Mouse (Mus musculus): ENCODE measurements around the gene Dusp8. TPM values are rescaled to one million over a fixed set of nuclear protein-coding genes. Genes with fewer than 3 reads are reported as not detected.

The Dusp8 gene
- polyA plus RNA-seq, 1 experiment: 6.7 TPM

GRCm38 (mm10) chr7:142092991-142093390 is 2.7 kb downstream of the Dusp8 start:
- H3K4me1 ChIP-seq (ENCODE audit: control insufficient read depth, insufficient read depth, insufficient read length, low read length): peaks cover 3% of the 10 kb centered on the region; the same call in 1 of the 2 replicates
- H3K27ac ChIP-seq (replicated peaks; ENCODE audit: low read depth, low read length): no peak overlapping the region
- peak overlapping the region; percentile 77; the same call in 1 of the 2 replicates for H3K4me3 ChIP-seq (ENCODE audit: insufficient read depth, low read depth, low read length)

DNA sequence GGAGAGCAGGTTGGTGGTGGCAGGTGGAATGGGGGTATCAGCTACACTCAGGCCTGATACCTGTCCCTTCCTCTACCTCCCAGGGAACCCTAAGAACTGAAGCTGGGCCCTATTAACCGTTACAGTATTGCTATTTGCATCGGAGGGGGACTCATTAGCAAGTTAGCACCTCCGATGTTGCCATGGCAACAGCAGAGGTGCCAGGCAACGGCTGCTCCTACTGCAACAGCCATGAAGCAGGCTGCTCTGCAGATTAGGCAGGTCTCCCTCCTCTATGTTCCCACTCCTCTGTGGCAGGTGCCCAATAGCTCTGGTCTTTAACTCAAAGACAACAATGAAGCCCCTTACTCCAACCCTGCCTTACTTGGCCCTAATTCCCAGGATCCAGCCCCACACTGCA is 3.8 kb downstream of the Dusp8 start:
- Histone ChIP-seq H3K4me1 (ENCODE audit: control insufficient read depth, insufficient read depth, insufficient read length, low read length) (peaks cover 3% of the 10 kb centered on the region; the same call in 1 of the 2 replicates), H3K4me3 (ENCODE audit: insufficient read depth, low read depth, low read length) (no peak overlapping the region), H3K27ac (replicated peaks; ENCODE audit: low read depth, low read length) (no peak overlapping the region)

DNA sequence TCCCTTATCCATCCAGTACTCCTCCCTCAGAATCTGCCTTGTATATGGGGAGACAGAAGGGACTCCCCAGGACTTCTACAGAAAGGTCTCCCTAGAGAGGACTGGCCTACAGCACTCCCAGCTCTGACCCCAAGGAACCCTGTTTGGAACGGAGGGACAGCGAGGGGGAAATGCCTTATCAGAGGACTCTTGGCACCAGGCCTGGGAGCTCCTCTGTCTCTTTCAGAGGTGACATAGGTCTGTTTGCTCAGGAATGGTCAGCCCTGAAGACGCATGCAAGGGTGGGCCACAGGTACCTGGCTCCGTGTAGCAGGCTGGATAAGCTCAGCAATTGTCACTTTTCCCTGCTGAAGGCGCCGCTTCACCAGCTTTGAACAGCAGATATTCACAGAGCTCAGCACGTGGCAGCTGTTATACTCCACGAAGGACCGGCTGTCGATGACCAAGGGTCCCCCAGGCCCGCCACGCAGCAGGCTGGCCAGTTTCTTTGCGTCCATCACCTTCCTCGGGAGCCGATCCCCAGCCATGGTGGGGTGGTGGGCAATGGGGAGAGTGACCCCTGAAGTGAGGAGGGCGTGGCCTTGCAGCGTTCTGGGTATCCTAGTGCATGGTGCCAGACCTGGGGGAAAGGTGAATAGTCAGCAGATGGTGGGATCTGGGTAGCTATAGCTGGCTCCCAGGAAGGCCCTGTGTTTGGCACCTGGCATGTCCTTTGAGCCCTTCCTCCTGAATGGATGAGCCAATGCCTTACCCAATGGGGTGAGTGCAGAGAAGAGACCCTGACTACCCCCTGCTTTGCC is 5.8 kb downstream of the Dusp8 start:
- H3K4me3 ChIP-seq (ENCODE audit: insufficient read depth, low read depth, low read length): no peak overlapping the region
- H3K4me1 ChIP-seq (ENCODE audit: control insufficient read depth, insufficient read depth, insufficient read length, low read length): peaks cover 3% of the 10 kb centered on the region; the same call in 1 of the 2 replicates
- H3K27ac ChIP-seq (replicated peaks; ENCODE audit: low read depth, low read length): no peak overlapping the region

DNA sequence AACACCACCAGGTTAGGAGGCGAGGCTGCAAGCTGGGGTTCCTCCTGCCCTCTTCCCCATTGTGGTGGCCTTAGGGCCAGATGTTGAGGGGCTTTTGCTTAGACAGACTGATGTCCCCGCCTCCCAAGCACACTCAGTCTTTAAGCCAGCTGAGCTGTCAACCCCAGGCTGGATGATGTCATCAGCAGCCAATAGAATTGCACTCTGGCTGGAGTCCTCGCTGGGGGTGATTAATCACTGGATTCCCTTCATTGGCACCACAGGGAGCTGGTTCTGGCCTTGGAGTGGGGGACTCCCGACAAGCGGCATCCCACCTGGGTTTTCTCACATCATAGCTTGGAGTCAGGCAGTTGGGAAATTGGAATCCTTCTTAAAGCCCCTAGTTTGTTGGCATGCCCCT is 6.8 kb downstream of the Dusp8 start:
- Histone ChIP-seq H3K4me1 (ENCODE audit: control insufficient read depth, insufficient read depth, insufficient read length, low read length) (peaks cover 9% of the 10 kb centered on the region), H3K4me3 (ENCODE audit: insufficient read depth, low read depth, low read length) (no peak overlapping the region), H3K27ac (replicated peaks; ENCODE audit: low read depth, low read length) (no peak overlapping the region)

DNA sequence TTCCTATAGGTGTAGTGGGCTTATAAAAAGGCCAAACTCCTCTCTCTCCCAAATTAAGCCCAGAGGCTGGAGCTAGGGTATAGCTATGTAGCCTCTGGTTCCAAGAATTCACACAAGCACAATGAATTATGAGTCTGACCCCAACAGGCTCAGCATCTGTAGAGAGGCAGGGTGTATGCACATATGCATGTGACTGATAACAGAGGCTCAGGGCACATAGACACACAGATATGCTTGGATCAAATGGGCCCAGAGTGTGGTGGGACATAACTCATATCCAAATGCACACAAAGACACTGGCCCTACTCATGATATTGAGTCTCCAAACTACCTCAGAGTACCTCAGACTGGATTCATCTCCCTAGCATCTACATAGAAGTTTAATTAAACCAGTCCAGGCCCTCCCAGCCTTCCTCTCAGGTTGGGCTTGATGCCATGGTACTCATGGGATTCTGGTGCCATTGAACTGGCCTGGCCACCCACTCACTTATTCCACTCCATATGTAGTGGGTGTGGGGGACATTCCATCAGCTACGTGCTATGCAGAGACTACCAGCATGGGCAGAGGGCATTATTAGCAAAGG is 8.5 kb downstream of the Dusp8 start:
- H3K27ac ChIP-seq (replicated peaks; ENCODE audit: low read depth, low read length): no peak overlapping the region
- no peak overlapping the region for H3K4me3 ChIP-seq (ENCODE audit: insufficient read depth, low read depth, low read length)
- peaks cover 6% of the 10 kb centered on the region for H3K4me1 ChIP-seq (ENCODE audit: control insufficient read depth, insufficient read depth, insufficient read length, low read length)

DNA sequence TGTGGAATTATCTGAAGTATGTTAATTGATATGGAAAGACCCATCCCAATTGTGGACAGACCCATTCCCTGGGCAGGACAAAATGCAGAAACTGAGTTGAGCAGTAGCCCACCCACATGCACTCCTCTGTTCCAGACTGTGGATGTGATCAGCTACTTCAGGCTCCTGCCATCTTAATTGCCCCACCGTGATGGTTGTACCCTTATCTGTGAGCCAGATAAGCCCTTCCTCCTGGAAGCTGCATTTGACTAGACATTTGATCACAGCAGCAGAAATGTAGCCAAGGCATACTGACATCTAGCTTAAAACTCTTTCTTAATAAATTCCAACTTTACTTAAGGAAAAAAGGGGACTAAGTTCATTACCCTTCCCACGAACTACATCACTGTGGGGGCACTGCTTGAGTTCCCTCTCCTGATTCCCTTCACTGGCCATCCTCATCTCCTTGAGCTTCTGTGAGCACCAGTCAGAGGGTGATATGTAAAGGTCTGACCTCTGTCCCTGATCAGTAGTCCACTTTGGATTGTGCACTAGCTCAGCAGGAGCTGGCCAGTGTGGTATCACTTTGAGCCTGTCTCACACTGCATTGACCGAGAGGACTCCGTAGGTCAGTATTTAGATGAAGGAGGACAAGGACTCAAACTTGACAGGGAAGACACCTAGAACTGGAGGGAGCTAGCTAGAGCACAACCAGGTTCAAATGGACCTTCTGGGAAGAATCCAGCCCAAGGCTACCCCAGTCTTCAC is 9.3 kb downstream of the Dusp8 start:
- peaks cover 6% of the 10 kb centered on the region for H3K4me1 ChIP-seq (ENCODE audit: control insufficient read depth, insufficient read depth, insufficient read length, low read length)
- H3K27ac ChIP-seq (replicated peaks; ENCODE audit: low read depth, low read length): no peak overlapping the region

GRCm38 (mm10) chr7:142084820-142085219 is 10.8 kb downstream of the Dusp8 start:
- Histone ChIP-seq H3K4me1 (ENCODE audit: control insufficient read depth, insufficient read depth, insufficient read length, low read length) (peaks cover 6% of the 10 kb centered on the region), H3K27ac (replicated peaks; ENCODE audit: low read depth, low read length) (0 out of 2 replicates have a peak overlapping the region, but pooled peaks have one; percentile 22), H3K4me3 (ENCODE audit: insufficient read depth, low read depth, low read length) (no peak overlapping the region)

More for the DNA sequence above, 9.3 kb downstream of the Dusp8 start:
- no peak overlapping the region for H3K4me3 ChIP-seq (ENCODE audit: insufficient read depth, low read depth, low read length)

- H3K4me1 ChIP-seq (ENCODE audit: control insufficient read depth, insufficient read depth, insufficient read length, low read length): peaks cover 6% of the 10 kb centered on the region
- peak overlapping the region; percentile 57 for H3K27ac ChIP-seq (replicated peaks; ENCODE audit: low read depth, low read length)
- H3K4me3 ChIP-seq (ENCODE audit: insufficient read depth, low read depth, low read length): no peak overlapping the region
Measured at GRCm38 (mm10) chr7:142084395-142084794, 11.2 kb downstream of the Dusp8 start.

DNA sequence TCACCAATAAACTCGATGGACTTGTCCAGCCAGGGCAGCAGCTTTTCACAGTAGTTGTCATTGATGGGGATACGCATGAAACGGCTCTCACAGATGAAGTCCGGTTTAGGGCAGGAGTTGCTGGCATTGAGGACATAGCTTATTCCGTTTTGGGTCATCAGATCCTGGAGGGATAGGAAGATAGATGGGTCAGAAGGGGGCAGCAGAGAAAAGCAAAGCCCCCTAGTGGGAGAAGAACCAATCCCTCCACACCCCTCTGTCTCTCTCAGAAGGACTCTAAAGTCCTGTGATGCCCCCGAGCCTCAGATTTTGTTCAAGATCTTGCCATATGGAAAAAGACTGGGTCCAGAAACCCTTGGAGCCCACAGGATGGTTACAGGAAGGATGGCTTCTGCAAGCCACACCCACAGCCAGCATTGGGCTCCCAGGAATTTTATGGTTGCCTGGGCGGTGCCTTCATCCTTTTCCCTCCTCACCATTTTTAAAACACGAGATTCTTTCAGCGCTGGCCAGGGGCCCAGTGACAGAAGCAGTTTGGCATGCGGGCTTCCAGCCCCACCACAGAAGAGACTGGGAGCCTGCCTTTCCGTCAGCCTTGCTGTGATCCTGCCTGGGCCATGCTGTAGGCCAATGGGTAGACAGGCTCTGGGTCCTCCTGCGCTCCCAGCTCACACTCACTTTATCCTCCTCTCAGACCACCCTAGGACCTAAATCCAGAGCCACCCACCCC is 11.9 kb downstream of the Dusp8 start:
- Histone ChIP-seq H3K4me3 (ENCODE audit: insufficient read depth, low read depth, low read length) (no peak overlapping the region), H3K27ac (replicated peaks; ENCODE audit: low read depth, low read length) (peak overlapping the region; percentile 57), H3K4me1 (ENCODE audit: control insufficient read depth, insufficient read depth, insufficient read length, low read length) (peaks cover 6% of the 10 kb centered on the region)

DNA sequence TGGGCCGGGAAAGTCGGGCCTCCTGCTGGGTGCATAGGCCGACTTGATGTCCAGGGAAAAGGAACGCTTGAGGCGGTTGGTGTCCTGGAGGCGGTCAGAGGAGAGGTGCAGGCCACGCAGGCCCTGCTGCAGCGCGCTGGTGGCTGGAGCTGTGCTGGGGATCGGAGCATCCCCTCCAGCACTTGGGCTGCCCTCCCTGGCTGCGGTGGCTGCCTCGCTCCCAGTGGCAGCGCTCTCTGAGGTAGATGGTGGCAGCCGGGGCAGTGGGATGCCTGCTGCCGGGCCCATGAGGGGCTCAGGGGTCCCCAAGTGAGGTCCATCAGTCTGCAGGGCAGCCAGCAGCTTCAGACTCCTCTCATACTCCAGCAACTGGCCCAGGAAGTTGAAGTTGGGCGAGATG is 13.0 kb downstream of the Dusp8 start:
- no peak overlapping the region for H3K27ac ChIP-seq (replicated peaks; ENCODE audit: low read depth, low read length)
- H3K4me1 ChIP-seq (ENCODE audit: control insufficient read depth, insufficient read depth, insufficient read length, low read length): peaks cover 6% of the 10 kb centered on the region
- no peak overlapping the region for H3K4me3 ChIP-seq (ENCODE audit: insufficient read depth, low read depth, low read length)

DNA sequence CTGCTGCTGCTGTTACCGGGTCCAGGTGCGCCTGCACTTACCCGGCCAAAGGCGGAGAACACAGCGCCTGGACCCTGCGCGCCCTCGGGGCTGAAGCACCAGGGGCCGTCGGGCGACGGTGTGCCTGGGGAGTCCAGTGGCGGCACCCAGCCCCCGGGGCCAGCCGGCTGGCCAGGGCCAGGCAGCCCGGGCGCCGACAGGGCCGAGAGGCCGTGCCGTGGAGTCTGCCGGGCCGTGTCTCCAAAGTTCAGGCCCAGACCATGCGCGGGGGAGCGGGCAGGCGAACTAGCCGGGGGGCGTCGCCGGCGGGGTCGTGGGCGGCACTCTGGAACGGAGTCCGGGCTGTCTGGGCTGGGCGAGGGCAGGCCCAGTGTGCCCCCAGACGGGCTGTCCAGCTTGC is 13.5 kb downstream of the Dusp8 start:
- Histone ChIP-seq H3K4me1 (ENCODE audit: control insufficient read depth, insufficient read depth, insufficient read length, low read length) (peaks cover 6% of the 10 kb centered on the region), H3K27ac (replicated peaks; ENCODE audit: low read depth, low read length) (no peak overlapping the region), H3K4me3 (ENCODE audit: insufficient read depth, low read depth, low read length) (no peak overlapping the region)

DNA sequence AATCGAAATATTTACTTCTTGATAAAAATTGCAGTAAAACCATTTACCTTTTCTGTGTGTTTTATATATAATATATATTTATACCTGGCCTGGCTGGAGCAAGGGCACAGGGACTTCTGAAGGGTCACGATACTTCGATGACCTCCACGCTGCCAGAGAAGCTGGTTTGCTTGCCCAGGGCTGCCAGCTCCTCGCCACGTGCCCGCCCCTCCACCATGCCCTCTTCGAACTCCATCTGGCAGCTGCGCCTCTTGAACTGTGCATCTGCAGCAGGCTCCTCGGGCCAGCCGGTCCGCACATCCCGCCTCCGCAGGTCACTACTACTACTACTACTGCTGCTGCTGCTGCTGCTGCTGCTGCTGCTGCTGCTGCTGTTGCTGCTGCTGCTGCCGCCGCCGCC is 13.9 kb downstream of the Dusp8 start:
- H3K4me1 ChIP-seq (ENCODE audit: control insufficient read depth, insufficient read depth, insufficient read length, low read length): peaks cover 9% of the 10 kb centered on the region
- H3K27ac ChIP-seq (replicated peaks; ENCODE audit: low read depth, low read length): no peak overlapping the region
- no peak overlapping the region for H3K4me3 ChIP-seq (ENCODE audit: insufficient read depth, low read depth, low read length)

DNA sequence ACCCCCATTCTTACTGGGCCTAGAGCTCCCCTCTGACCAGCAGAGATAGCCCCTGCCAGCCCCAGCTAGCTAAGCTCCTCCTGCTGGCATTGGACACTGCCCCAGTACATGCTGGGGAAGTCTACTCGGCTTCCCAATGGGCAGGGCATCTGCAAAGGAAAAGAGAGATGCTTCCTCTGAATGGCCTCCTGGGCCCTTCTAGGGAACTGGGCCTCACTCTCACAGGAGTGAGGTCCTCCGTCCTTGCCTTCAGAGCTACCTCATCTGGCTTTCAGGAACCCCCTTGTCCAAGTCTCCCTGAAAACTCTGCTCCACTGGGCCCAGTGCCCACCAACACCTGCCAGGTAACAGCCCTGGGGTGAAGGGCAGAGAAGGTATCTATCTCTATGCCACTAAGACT is 14.8 kb downstream of the Dusp8 start:
- Histone ChIP-seq H3K4me1 (ENCODE audit: control insufficient read depth, insufficient read depth, insufficient read length, low read length) (peaks cover 9% of the 10 kb centered on the region), H3K4me3 (ENCODE audit: insufficient read depth, low read depth, low read length) (no peak overlapping the region), H3K27ac (replicated peaks; ENCODE audit: low read depth, low read length) (no peak overlapping the region)

- H3K4me3 ChIP-seq (ENCODE audit: insufficient read depth, low read depth, low read length): no peak overlapping the region
- H3K4me1 ChIP-seq (ENCODE audit: control insufficient read depth, insufficient read depth, insufficient read length, low read length): peaks cover 6% of the 10 kb centered on the region
- H3K27ac ChIP-seq (replicated peaks; ENCODE audit: low read depth, low read length): no peak overlapping the region
Measured at GRCm38 (mm10) chr7:142079365-142079764, 16.3 kb downstream of the Dusp8 start.

- H3K27ac ChIP-seq (replicated peaks; ENCODE audit: low read depth, low read length): no peak overlapping the region
- peaks cover 2% of the 10 kb centered on the region; the same call in 1 of the 2 replicates for H3K4me1 ChIP-seq (ENCODE audit: control insufficient read depth, insufficient read depth, insufficient read length, low read length)
- H3K4me3 ChIP-seq (ENCODE audit: insufficient read depth, low read depth, low read length): no peak overlapping the region
Measured at GRCm38 (mm10) chr7:142077138-142077537, 18.5 kb downstream of the Dusp8 start.

All from brown adipose tissue, adult 24 weeks (tissue).